Mouse (Mus musculus) stomach, embryonic 16.5 days (tissue): Measurements from ENCODE around the gene Ano7. TPM values are rescaled to one million over a fixed set of nuclear protein-coding genes. Genes with fewer than 3 reads are reported as not detected.

Experiments used
- ATAC-seq: fragments of 200-750 bp; cut with Nextera tagmentation; 2 replicates; pipeline ENCODE4 v1.8.0; 2017; ENCODE audit warnings: moderate number of reproducible peaks, moderate TSS enrichment; ENCODE audit not compliant: insufficient read depth, low FRiP score
- H3K27ac ChIP-seq: fragments of 300-500 bp; sonication (generic); 2 replicates; pipeline ENCODE4 v1.5.1; 2014; ENCODE audit warnings: low read length
- H3K27me3 ChIP-seq: fragments of 300-500 bp; sonication (generic); 2 replicates; pipeline ENCODE4 v1.6.1; 2014; ENCODE audit warnings: low read length, control low read depth, mixed read lengths; ENCODE audit not compliant: control insufficient read depth, insufficient read depth
- H3K36me3 ChIP-seq: fragments of 300-500 bp; sonication (generic); 2 replicates; pipeline ENCODE4 v1.6.1; 2014; ENCODE audit warnings: low read length; ENCODE audit not compliant: control insufficient read depth, insufficient read depth
- H3K4me1 ChIP-seq: fragments of 300-500 bp; sonication (generic); 2 replicates; pipeline ENCODE4 v1.6.1; 2014; ENCODE audit warnings: low read length, control low read depth, mixed read lengths; ENCODE audit not compliant: control insufficient read depth, insufficient read depth
- H3K4me2 ChIP-seq: fragments of 300-500 bp; sonication (generic); 2 replicates; pipeline ENCODE4 v1.6.1; 2014; ENCODE audit warnings: low read depth, low read length, mixed read lengths
- H3K4me3 ChIP-seq: fragments of 300-500 bp; sonication (generic); replicated peaks from 2 replicates; pipeline ENCODE4 v1.5.1; 2014; ENCODE audit warnings: mild to moderate bottlenecking, low read length
- H3K9ac ChIP-seq: fragments of 300-500 bp; sonication (generic); 2 replicates; pipeline ENCODE4 v1.6.1; 2014; ENCODE audit warnings: low read length
- H3K9me3 ChIP-seq: fragments of 300-500 bp; sonication (generic); replicated peaks from 2 replicates; pipeline ENCODE4 v1.6.1; 2016; ENCODE audit warnings: low read length, control low read depth; ENCODE audit not compliant: control insufficient read depth
- WGBS: fragments of 180-500 bp; shearing (Covaris S2); extraction: QIAGEN DNeasy Blood & Tissue Kit; methylation state at CpG from one replicate; pipeline ENCODE4 v1.1.7; 2014; 5-methylcytosine and 5-hydroxymethylcytosine counted together
- polyA plus RNA-seq: library from polyadenylated mRNA; unstranded; fragments of >200 nt; fragmentation: Nextera tagmentation; extraction: Ambion mirVana; gene quantifications from 2 replicates; pipeline ENCODE4 v1.2.1, GENCODE M21; 2015

Ano7 gene
- polyA plus RNA-seq = 2.1 and 2.9 TPM in 2 replicates

DNA sequence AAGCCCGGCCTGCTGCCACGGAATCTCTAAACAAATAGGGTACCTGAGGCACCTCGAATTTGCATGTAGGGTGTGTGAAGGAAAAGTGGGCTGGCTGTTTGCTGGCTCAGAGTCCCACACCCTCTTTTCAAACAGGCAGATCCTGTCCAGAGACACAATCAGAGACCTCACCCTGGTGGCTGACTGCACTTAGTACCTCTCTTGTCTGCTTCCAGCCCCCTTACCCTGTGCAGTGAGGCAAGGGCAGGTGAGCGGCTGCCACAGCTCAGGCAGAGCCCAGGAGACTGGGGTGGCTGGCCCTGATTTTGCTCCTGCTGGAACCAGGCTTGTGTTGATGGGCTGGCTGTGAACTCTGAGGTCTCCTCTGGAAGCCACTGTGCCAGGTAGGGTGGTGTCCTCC lies at the start of gene Ano7:
Gene Ano7 (plus strand): TSS at position 266 of the 400 bp plus-strand sequence.
- Histone ChIP-seq H3K4me2 (peak within 1 kb of the TSS; percentile 16; the same call in 1 of the 2 replicates), H3K27ac (no peak within 1 kb of the TSS), H3K4me3 (peak within 1 kb of the TSS; percentile 10; the same call in 1 of the 2 replicates), H3K36me3 (no peaks in the 10 kb centered on the region), H3K9ac (no peak within 1 kb of the TSS), H3K9me3 (no peaks in the 10 kb centered on the region), H3K27me3 (no peaks in the 10 kb centered on the region), H3K4me1 (peaks cover 4% of the 10 kb centered on the region; the same call in 1 of the 2 replicates)
- ATAC-seq = peak; percentile 86; the same call in 1 of the 2 replicates
- WGBS = 55% methylated on average over 4 of the region's 4 CpGs

DNA sequence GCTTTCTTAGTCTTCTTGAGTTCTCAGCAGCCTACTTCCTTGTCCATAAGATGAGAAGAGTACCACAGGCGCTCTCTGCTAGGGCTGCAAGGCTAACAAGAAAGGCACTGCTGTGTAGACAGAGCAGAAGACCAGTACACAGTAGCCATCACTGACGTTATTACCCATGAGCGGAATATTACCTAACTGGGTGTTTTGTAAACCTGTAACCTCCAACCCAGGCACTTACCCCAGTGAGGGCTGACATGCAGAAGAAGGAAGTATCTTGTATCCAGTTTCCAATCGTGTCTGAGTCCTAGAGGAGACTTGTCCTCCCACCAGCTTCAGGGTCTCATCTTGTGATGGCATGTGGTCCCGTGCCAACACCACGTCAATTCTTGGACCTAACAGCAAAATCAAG lies 49.8 kb upstream of the Ano7 start:
- ATAC-seq = no peak
- Histone ChIP-seq H3K4me2 (no peak overlapping the region), H3K4me1 (no peaks in the 10 kb centered on the region), H3K27me3 (no peaks in the 10 kb centered on the region), H3K36me3 (peaks cover 15% of the 10 kb centered on the region; the same call in 1 of the 2 replicates), H3K9ac (no peak overlapping the region), H3K27ac (no peak overlapping the region), H3K4me3 (no peak overlapping the region), H3K9me3 (no peaks in the 10 kb centered on the region)
- WGBS = 92% methylated on average over 6 of the region's 6 CpGs

- WGBS = 84% methylated on average over 3 of the region's 3 CpGs
- no peak for ATAC-seq
- no peak overlapping the region for H3K9ac ChIP-seq
- H3K27ac ChIP-seq = no peak overlapping the region
- H3K4me2 ChIP-seq = no peak overlapping the region
- H3K27me3 ChIP-seq = no peaks in the 10 kb centered on the region
- no peak overlapping the region for H3K4me3 ChIP-seq
- H3K36me3 ChIP-seq = peaks cover 10% of the 10 kb centered on the region; the same call in 1 of the 2 replicates
- H3K4me1 ChIP-seq = no peaks in the 10 kb centered on the region
- H3K9me3 ChIP-seq = no peaks in the 10 kb centered on the region
Measured at GRCm38 (mm10) chr1:93326446-93326845, 47.3 kb upstream of the Ano7 start.

DNA sequence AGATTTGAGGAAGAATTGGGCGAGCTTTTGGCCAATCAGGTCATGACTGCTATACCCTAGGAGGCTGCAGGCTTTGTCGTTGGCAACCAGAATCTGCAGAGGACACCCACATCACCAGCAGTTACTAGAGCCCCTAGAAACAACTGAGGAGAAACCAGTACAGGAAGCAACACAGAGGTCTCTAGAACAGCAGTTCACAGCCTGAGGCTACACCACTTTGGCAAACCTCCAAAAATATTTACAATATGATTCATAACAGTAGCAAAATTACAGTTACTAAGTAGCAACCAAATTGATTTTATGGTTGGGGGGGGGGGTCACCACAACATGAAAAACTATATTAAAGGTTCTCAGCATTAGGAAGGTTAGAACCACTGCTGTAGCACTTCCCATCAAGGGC lies 39.1 kb upstream of the Ano7 start:
- H3K36me3 ChIP-seq = no peaks in the 10 kb centered on the region; the same call in 1 of the 2 replicates
- no peak overlapping the region for H3K27ac ChIP-seq
- WGBS = 66% methylated on average over 2 of the region's 2 CpGs
- H3K4me3 ChIP-seq = no peak overlapping the region
- H3K27me3 ChIP-seq = no peaks in the 10 kb centered on the region
- ATAC-seq = no peak
- no peaks in the 10 kb centered on the region for H3K9me3 ChIP-seq
- no peak overlapping the region for H3K9ac ChIP-seq
- H3K4me2 ChIP-seq = no peak overlapping the region
- no peaks in the 10 kb centered on the region for H3K4me1 ChIP-seq

GRCm38 (mm10) chr1:93342648-93343503 lies 30.9 kb upstream of the Ano7 start, which contains the start of the genes Ppp1r7 and Pask:
Ppp1r7 (plus strand) TSS chr1:93342854.
Pask (minus strand) TSS chr1:93343482.
- Histone ChIP-seq H3K9ac (peak within 1 kb of the TSS; percentile 91), H3K36me3 (peaks cover 7% of the 10 kb centered on the region; the same call in 1 of the 2 replicates), H3K27ac (peak within 1 kb of the TSS; percentile 52), H3K4me1 (peaks cover 13% of the 10 kb centered on the region), H3K9me3 (no peaks in the 10 kb centered on the region), H3K4me3 (peak within 1 kb of the TSS; percentile 93), H3K27me3 (no peaks in the 10 kb centered on the region), H3K4me2 (peak within 1 kb of the TSS; percentile 78)
- peak; percentile 95 for ATAC-seq
- WGBS = under 1% methylated on average over 63 of the region's 63 CpGs

DNA sequence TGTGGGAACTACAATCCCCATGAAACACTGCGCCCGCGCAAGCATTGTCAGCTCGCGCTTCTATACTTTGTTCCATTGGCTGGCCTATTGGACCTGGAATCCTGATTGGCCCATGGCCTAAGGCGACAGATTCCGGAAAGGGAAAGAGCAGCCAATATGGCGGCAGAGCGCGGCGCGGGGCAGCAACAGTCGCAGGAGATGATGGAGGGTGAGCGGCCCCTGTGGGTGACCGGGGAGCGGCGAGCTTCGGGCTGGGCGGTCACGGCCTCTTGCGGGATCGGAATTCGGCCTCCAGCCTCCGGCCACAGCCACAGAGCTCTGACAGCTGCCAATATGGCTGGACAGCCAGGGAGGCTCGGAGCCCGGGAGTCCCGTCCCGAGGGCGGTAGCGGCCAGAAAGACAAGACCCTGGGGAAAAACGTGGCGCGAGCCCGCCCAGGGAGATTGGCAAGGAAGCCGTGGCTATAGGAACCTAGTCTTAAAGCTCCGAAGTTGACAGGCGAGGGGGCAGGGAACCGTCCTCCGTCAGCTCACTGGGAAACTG lies 30.2 kb upstream of the Ano7 start:
- H3K4me2 ChIP-seq = peak overlapping the region; percentile 78
- WGBS = 0% methylated on average over 39 of the region's 39 CpGs
- peak overlapping the region; percentile 46; the same call in 1 of the 2 replicates for H3K27ac ChIP-seq
- H3K9ac ChIP-seq = peak overlapping the region; percentile 91
- no peaks in the 10 kb centered on the region for H3K27me3 ChIP-seq
- no peaks in the 10 kb centered on the region for H3K9me3 ChIP-seq
- peaks cover 7% of the 10 kb centered on the region; the same call in 1 of the 2 replicates for H3K36me3 ChIP-seq
- H3K4me1 ChIP-seq = peaks cover 13% of the 10 kb centered on the region
- peak; percentile 95 for ATAC-seq
- peak overlapping the region; percentile 93 for H3K4me3 ChIP-seq

GRCm38 (mm10) chr1:93347176-93347575 lies 26.6 kb upstream of the Ano7 start:
- H3K36me3 ChIP-seq = peaks cover 11% of the 10 kb centered on the region
- ATAC-seq = no peak
- no peak overlapping the region for H3K9ac ChIP-seq
- H3K9me3 ChIP-seq = no peaks in the 10 kb centered on the region
- H3K27me3 ChIP-seq = no peaks in the 10 kb centered on the region
- H3K4me2 ChIP-seq = no peak overlapping the region
- H3K4me1 ChIP-seq = peaks cover 6% of the 10 kb centered on the region
- no peak overlapping the region for H3K27ac ChIP-seq
- 88% methylated on average over 5 of the region's 5 CpGs for WGBS
- no peak overlapping the region for H3K4me3 ChIP-seq

DNA sequence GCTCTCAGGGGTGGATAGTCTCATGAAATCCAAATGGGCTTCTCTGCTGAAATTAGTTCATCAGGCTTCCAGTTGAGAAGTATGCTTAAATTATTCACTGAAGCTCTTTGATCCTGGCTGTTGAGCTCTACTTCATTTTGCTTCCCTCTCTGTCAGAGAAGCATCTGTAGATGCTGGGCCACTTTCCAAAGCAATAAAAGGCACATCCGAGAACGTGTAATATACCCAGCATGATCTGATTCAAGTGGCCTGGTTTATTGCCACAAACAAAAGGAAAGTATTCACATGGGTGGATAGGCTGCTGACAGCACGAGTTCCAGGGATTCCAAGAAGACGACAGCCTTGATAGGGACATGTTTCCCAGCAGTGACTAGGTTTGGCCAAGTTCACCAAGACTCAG lies 24.0 kb upstream of the Ano7 start:
- H3K9me3 ChIP-seq = no peaks in the 10 kb centered on the region
- peaks cover under 1% of the 10 kb centered on the region for H3K4me1 ChIP-seq
- WGBS = 76% methylated on average over 4 of the region's 4 CpGs
- no peak overlapping the region for H3K27ac ChIP-seq
- no peaks in the 10 kb centered on the region for H3K27me3 ChIP-seq
- H3K36me3 ChIP-seq = peaks cover 19% of the 10 kb centered on the region
- H3K9ac ChIP-seq = no peak overlapping the region
- no peak overlapping the region for H3K4me2 ChIP-seq
- H3K4me3 ChIP-seq = no peak overlapping the region
- ATAC-seq = no peak

GRCm38 (mm10) chr1:93352724-93353123 lies 21.0 kb upstream of the Ano7 start:
- peaks cover 29% of the 10 kb centered on the region for H3K36me3 ChIP-seq
- WGBS = 86% methylated on average over 2 of the region's 2 CpGs
- no peak overlapping the region for H3K4me3 ChIP-seq
- H3K4me2 ChIP-seq = no peak overlapping the region
- no peaks in the 10 kb centered on the region for H3K4me1 ChIP-seq
- ATAC-seq = no peak
- H3K9ac ChIP-seq = no peak overlapping the region
- no peaks in the 10 kb centered on the region for H3K27me3 ChIP-seq
- no peak overlapping the region for H3K27ac ChIP-seq
- no peaks in the 10 kb centered on the region for H3K9me3 ChIP-seq
